Mouse (Mus musculus) liver, adult 2 months (tissue): Measurements from ENCODE around the gene Dhdds. TPM values are rescaled to one million over a fixed set of nuclear protein-coding genes. Genes with fewer than 3 reads are reported as not detected.
A peak's percentile ranks its signal among the peaks of the same experiment; 100 is the strongest.

Experiments used
- DNase-seq: peaks from one replicate; pipeline ENCODE4 v3.0.0-alpha.2; 2011; ENCODE audit warnings: low read depth, low spot score; ENCODE audit errors: extremely low read depth
- H3K27ac ChIP-seq: fragments of 200-500 bp; replicated peaks from 2 replicates; pipeline ENCODE4 v1.5.1; 2012; ENCODE audit warnings: low read depth, mild to moderate bottlenecking, control low read depth, inconsistent platforms, low read length; ENCODE audit not compliant: insufficient read depth
- H3K27me3 ChIP-seq: fragments of 200-500 bp; 2 replicates; pipeline ENCODE4 v1.6.1; 2012; ENCODE audit warnings: mild to moderate bottlenecking, moderate library complexity, low read length, inconsistent platforms; ENCODE audit not compliant: control insufficient read depth, insufficient read depth
- H3K36me3 ChIP-seq: fragments of 200-500 bp; 2 replicates; pipeline ENCODE4 v1.6.1; 2012; ENCODE audit warnings: low read length, inconsistent platforms; ENCODE audit not compliant: control insufficient read depth, insufficient read depth
- H3K4me1 ChIP-seq: fragments of 200-500 bp; 2 replicates; pipeline ENCODE4 v1.6.1; 2011; ENCODE audit warnings: low read length; ENCODE audit not compliant: control insufficient read depth, insufficient read depth
- H3K4me3 ChIP-seq: fragments of 200-500 bp; 2 replicates; pipeline ENCODE4 v1.5.1; 2011; ENCODE audit warnings: low read depth, mild to moderate bottlenecking, control low read depth, low read length, moderate library complexity; ENCODE audit not compliant: insufficient read depth
- H3K79me2 ChIP-seq: fragments of 200-500 bp; 2 replicates; pipeline ENCODE4 v1.6.1; 2012; ENCODE audit warnings: inconsistent platforms, mild to moderate bottlenecking, low read length, moderate library complexity; ENCODE audit not compliant: control insufficient read depth, insufficient read depth
- H3K9ac ChIP-seq: fragments of 200-500 bp; 2 replicates; pipeline ENCODE4 v1.6.1; 2012; ENCODE audit warnings: low read depth, mild to moderate bottlenecking, control low read depth, inconsistent platforms, low read length
- CTCF ChIP-seq: fragments of 200-500 bp; IDR thresholded peaks from 2 replicates; pipeline ENCODE4 v1.5.1; 2011; ENCODE audit warnings: low read depth, low read length, control low read depth
- POLR2A ChIP-seq: fragments of 200-500 bp; IDR thresholded peaks from 2 replicates; pipeline ENCODE4 v1.6.1; 2011; ENCODE audit warnings: low read length, control low read depth; ENCODE audit not compliant: insufficient read depth; ENCODE audit errors: extremely low read depth
- WGBS: fragments of 180-500 bp; shearing (Covaris S2); methylation state at CpG from one replicate; pipeline ENCODE4 v1.1.7; 2018; 5-methylcytosine and 5-hydroxymethylcytosine counted together
- polyA plus RNA-seq: library from polyadenylated mRNA; depleted of rRNA; stranded (reverse); fragments of >200 nt; gene quantifications from 2 replicates; pipeline ENCODE4 v1.2.3, GENCODE M21; 2012
- total RNA-seq: library from RNA; depleted of rRNA; stranded (reverse); fragments of >200 nt; gene quantifications from 2 replicates; pipeline ENCODE4 v1.2.3, GENCODE M21; 2014

Gene Dhdds
- total and polyA plus RNA-seq, 2 experiments: 14.0 to 21.3 TPM

DNA sequence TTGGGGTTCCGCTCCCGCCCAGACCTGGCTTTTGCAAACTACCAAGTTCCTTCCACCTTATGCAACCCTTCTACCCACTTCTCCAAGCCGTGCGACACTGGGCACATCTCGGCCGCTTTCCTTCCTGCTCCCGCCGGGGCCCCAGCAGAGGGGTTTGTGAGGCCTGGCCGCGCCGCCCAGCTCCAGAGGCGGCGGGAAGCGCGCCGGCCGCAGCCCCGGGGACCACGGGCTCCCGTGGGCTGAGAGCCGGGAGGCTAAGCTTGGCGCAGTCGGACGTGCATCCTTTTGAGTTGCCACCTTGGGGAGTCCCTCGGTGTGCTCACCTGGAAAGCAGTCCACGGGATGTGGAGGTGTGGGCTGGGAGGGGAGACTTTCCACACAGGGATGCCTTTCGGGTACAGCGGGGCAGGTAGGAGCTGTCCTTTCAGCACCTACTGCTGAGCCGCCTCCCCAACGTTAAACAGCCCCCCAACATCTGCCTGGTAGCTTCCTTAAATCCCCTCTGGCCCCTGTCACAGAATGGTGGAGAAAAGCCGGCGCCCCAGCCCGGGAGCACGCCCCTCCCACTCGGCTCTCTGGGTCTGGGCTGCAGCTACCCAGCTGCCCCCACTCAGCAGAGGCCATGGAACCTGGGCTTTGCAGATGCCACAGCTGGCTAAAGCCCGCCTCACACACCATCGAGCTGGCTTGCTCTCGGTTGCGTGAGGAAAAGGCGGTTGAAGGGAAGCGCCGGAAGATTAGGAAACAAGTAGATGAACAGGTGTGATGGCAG lies 32.4 kb downstream of the Dhdds start, which contains the start of gene Hmgn2:
Hmgn2 (minus strand) TSS at position 501 of the 772 bp plus-strand sequence.
- Histone ChIP-seq H3K27me3 (no peaks in the 10 kb centered on the region), H3K79me2 (no peaks in the 10 kb centered on the region), H3K9ac (peak within 1 kb of the TSS; percentile 96), H3K27ac (peak within 1 kb of the TSS; percentile 72), H3K4me3 (peak within 1 kb of the TSS; percentile 91), H3K36me3 (peaks cover 7% of the 10 kb centered on the region), H3K4me1 (peaks cover 3% of the 10 kb centered on the region; the same call in 1 of the 2 replicates)
- DNase-seq: peak; percentile 13
- WGBS: 2% methylated on average over 42 of the region's 42 CpGs
- TF ChIP-seq CTCF: no peak
- TF ChIP-seq POLR2A: no peak

DNA sequence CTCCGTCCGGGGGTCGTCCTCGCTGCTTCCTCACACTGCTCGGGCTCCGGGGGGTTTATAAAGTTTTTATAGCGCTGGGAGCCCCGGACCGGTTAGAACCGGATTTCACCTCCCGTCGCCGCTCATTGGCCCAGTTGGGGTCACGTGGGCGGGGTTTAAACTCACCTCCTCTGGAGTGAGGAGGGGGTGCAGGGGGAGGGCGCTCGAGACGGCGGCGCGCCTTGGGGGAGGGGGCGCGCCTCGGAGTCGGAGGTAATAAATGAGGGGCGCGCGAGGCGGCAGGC lies 32.9 kb downstream of the Dhdds start:
- Histone ChIP-seq H3K9ac (peak overlapping the region; percentile 96), H3K4me3 (peak overlapping the region; percentile 91), H3K36me3 (peaks cover 7% of the 10 kb centered on the region), H3K27ac (peak overlapping the region; percentile 72), H3K4me1 (peaks cover 3% of the 10 kb centered on the region; the same call in 1 of the 2 replicates), H3K79me2 (no peaks in the 10 kb centered on the region), H3K27me3 (no peaks in the 10 kb centered on the region)
- under 1% methylated on average over 28 of the region's 29 CpGs for WGBS
- TF ChIP-seq POLR2A: no peak
- TF ChIP-seq CTCF: no peak
- peak; percentile 50 for DNase-seq

DNA sequence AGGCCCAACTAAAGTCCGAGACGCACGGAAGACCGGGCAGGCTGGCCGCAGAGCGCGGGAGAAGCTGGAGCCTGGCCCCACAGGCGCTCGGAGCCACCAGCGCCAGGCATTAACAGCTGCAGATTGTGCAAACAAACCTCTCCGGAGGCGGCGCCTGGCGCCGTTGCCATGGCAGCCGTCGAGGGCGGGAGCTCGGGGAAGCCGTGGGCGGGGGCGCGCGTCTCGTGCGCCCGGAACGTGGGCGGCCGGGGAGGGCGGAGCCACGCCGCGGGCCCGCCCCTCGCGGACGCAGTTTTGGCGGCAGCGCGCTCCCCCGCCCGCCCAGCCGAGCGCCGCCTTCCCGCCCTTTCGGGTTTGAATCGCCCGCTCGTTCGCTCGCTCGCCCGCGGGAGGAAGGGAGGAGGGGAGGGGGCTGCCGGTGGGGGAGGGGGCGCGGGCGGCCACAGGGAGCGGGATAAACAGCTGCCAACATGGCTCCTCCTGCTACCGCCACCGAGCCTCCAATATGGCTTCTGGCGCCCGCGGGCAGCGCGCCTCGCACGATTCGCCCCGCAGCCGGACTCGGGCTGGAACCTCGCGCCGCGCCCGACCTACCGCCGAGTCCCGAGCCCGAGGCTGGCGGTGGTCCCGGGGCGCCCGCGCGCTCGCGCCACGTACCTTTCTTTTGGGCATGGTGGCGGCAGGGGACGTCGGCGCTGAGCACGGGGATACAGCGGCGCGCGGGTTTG lies 33.4 kb downstream of the Dhdds start:
- TF ChIP-seq POLR2A (0 out of 2 replicates have a peak, but pooled peaks have one; percentile 19), CTCF (no peak)
- H3K36me3 ChIP-seq: peaks cover 7% of the 10 kb centered on the region
- peaks cover 3% of the 10 kb centered on the region; the same call in 1 of the 2 replicates for H3K4me1 ChIP-seq
- H3K9ac ChIP-seq: peak overlapping the region; percentile 96
- no peaks in the 10 kb centered on the region for H3K27me3 ChIP-seq
- peak; percentile 76 for DNase-seq
- peak overlapping the region; percentile 72 for H3K27ac ChIP-seq
- no peaks in the 10 kb centered on the region for H3K79me2 ChIP-seq
- WGBS: under 1% methylated on average over 93 of the region's 101 CpGs
- peak overlapping the region; percentile 91 for H3K4me3 ChIP-seq

DNA sequence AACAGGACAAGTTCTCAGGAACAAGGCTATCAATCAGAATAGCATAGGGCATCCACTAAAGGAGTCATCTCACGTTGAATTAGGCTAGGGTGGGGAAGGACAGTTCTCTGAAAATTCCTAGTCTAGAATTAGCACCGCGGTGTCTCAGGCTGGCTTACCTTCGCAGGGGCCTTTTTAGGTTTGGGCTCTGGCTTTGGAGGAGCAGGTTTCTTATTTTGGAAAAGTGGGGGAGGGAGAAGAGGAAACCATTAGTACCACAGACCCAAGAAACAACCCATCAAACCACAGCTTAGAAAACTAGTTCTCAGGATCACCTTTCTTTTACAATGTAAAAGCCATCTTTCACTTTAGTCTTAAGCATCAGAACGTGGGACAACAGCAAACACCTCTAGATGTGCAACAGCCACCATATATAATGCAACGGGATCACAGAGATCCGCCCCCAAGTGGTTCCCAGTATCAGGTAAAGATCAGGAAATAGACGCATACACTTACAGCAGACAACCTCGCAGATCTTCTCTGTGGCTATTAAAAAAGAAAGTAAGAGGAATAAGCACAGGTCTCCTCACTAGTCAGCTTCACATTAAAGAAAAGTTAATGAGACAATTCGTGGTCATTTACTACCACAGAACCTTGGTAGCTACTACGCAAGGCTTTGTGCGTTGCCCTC lies 34.3 kb downstream of the Dhdds start:
- DNase-seq: no peak
- no peak overlapping the region for H3K27ac ChIP-seq
- peaks cover 3% of the 10 kb centered on the region; the same call in 1 of the 2 replicates for H3K4me1 ChIP-seq
- no peak for TF ChIP-seq POLR2A
- TF ChIP-seq CTCF: no peak
- H3K4me3 ChIP-seq: peak overlapping the region; percentile 71
- H3K9ac ChIP-seq: peak overlapping the region; percentile 63
- no peaks in the 10 kb centered on the region for H3K79me2 ChIP-seq
- 44% methylated on average over 12 of the region's 12 CpGs for WGBS
- H3K27me3 ChIP-seq: no peaks in the 10 kb centered on the region
- peaks cover 7% of the 10 kb centered on the region for H3K36me3 ChIP-seq

DNA sequence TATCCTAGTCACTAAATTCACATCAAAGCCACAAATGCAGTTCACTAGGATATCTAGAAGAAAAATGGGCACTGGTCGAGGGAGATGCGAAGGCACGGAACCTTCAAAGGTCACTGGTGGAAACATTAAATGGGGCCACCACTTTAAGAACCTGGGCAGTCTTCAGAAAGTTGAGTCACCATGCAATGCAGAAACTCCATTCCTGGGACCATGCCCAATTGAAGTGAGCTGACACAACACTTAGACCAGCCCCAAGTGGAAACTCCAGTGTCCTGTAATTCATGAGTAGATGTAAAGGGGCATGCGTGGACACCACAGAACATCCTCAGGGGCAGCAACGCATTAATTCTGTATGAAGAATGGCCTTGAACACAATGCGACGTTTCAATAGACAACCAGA lies 38.2 kb downstream of the Dhdds start:
- Histone ChIP-seq H3K27ac (no peak overlapping the region), H3K36me3 (peaks cover 7% of the 10 kb centered on the region), H3K27me3 (no peaks in the 10 kb centered on the region), H3K4me3 (no peak overlapping the region), H3K4me1 (peaks cover 3% of the 10 kb centered on the region; the same call in 1 of the 2 replicates), H3K9ac (no peak overlapping the region), H3K79me2 (no peaks in the 10 kb centered on the region)
- DNase-seq: no peak
- WGBS: 92% methylated on average over 7 of the region's 7 CpGs
- TF ChIP-seq CTCF (no peak), POLR2A (no peak)
